Mouse (Mus musculus): Measurements from ENCODE around the gene Ap3b1.

The Ap3b1 gene

GRCm38 (mm10) chr13:94370521-94370920, 11.8 kb downstream of the Ap3b1 start:
- in situ Hi-C loops (cut with MboI; ENCODE audit: low pct_unique_long_range_greater_than_20kb in 1 of 2, low sequenced_read_pairs in 2 of 2, unreplicated experiment in 1 of 2) = no loop called here

GRCm38 (mm10) chr13:94372066-94372465, 13.3 kb downstream of the Ap3b1 start:
- in situ Hi-C loops (cut with MboI; ENCODE audit: low pct_unique_long_range_greater_than_20kb in 1 of 2, low sequenced_read_pairs in 2 of 2, unreplicated experiment in 1 of 2) = no loop called here

- in situ Hi-C loops (cut with MboI; ENCODE audit: low pct_unique_long_range_greater_than_20kb in 1 of 2, low sequenced_read_pairs in 2 of 2, unreplicated experiment in 1 of 2) = no loop called here
Observed at GRCm38 (mm10) chr13:94374131-94374530, 15.4 kb downstream of the Ap3b1 start.

- in situ Hi-C loops (cut with MboI; ENCODE audit: low pct_unique_long_range_greater_than_20kb in 1 of 2, low sequenced_read_pairs in 2 of 2, unreplicated experiment in 1 of 2) = no loop called here
Observed at GRCm38 (mm10) chr13:94375526-94376390, 17.0 kb downstream of the Ap3b1 start.

GRCm38 (mm10) chr13:94379006-94379405, 20.2 kb downstream of the Ap3b1 start:
- in situ Hi-C loops (cut with MboI; ENCODE audit: low pct_unique_long_range_greater_than_20kb in 1 of 2, low sequenced_read_pairs in 2 of 2, unreplicated experiment in 1 of 2) = no loop called here

GRCm38 (mm10) chr13:94381427-94381826, 22.7 kb downstream of the Ap3b1 start:
- in situ Hi-C loops (cut with MboI; ENCODE audit: low pct_unique_long_range_greater_than_20kb in 1 of 2, low sequenced_read_pairs in 2 of 2, unreplicated experiment in 1 of 2) = no loop called here

GRCm38 (mm10) chr13:94381829-94382675, 23.3 kb downstream of the Ap3b1 start:
- in situ Hi-C loops (cut with MboI; ENCODE audit: low pct_unique_long_range_greater_than_20kb in 1 of 2, low sequenced_read_pairs in 2 of 2, unreplicated experiment in 1 of 2) = no loop called here

- in situ Hi-C loops (cut with MboI; ENCODE audit: low pct_unique_long_range_greater_than_20kb in 1 of 2, low sequenced_read_pairs in 2 of 2, unreplicated experiment in 1 of 2) = no loop called here
Observed at GRCm38 (mm10) chr13:94384931-94385570, 26.3 kb downstream of the Ap3b1 start.

GRCm38 (mm10) chr13:94388566-94388965, 29.8 kb downstream of the Ap3b1 start:
- in situ Hi-C loops (cut with MboI; ENCODE audit: low pct_unique_long_range_greater_than_20kb in 1 of 2, low sequenced_read_pairs in 2 of 2, unreplicated experiment in 1 of 2) = no loop called here

- in situ Hi-C loops (cut with MboI; ENCODE audit: low pct_unique_long_range_greater_than_20kb in 1 of 2, low sequenced_read_pairs in 2 of 2, unreplicated experiment in 1 of 2) = no loop called here
Observed at GRCm38 (mm10) chr13:94389541-94389940, 30.8 kb downstream of the Ap3b1 start.

- in situ Hi-C loops (cut with MboI; ENCODE audit: low pct_unique_long_range_greater_than_20kb in 1 of 2, low sequenced_read_pairs in 2 of 2, unreplicated experiment in 1 of 2) = no loop called here
Observed at GRCm38 (mm10) chr13:94392282-94392681, 33.5 kb downstream of the Ap3b1 start.

GRCm38 (mm10) chr13:94394486-94394885, 35.7 kb downstream of the Ap3b1 start:
- in situ Hi-C loops (cut with MboI; ENCODE audit: low pct_unique_long_range_greater_than_20kb in 1 of 2, low sequenced_read_pairs in 2 of 2, unreplicated experiment in 1 of 2) = no loop called here

GRCm38 (mm10) chr13:94395763-94396162, 37.0 kb downstream of the Ap3b1 start:
- in situ Hi-C loops (cut with MboI; ENCODE audit: low pct_unique_long_range_greater_than_20kb in 1 of 2, low sequenced_read_pairs in 2 of 2, unreplicated experiment in 1 of 2) = no loop called here

GRCm38 (mm10) chr13:94396392-94396920, 37.7 kb downstream of the Ap3b1 start:
- in situ Hi-C loops (cut with MboI; ENCODE audit: low pct_unique_long_range_greater_than_20kb in 1 of 2, low sequenced_read_pairs in 2 of 2, unreplicated experiment in 1 of 2) = no loop called here

- in situ Hi-C loops (cut with MboI; ENCODE audit: low pct_unique_long_range_greater_than_20kb in 1 of 2, low sequenced_read_pairs in 2 of 2, unreplicated experiment in 1 of 2) = no loop called here
Observed at GRCm38 (mm10) chr13:94398568-94399374, 40.0 kb downstream of the Ap3b1 start.

- in situ Hi-C loops (cut with MboI; ENCODE audit: low pct_unique_long_range_greater_than_20kb in 1 of 2, low sequenced_read_pairs in 2 of 2, unreplicated experiment in 1 of 2) = no loop called here
Observed at GRCm38 (mm10) chr13:94400465-94400864, 41.7 kb downstream of the Ap3b1 start.

GRCm38 (mm10) chr13:94423600-94423999, 64.8 kb downstream of the Ap3b1 start:
- in situ Hi-C loops (cut with MboI; ENCODE audit: low pct_unique_long_range_greater_than_20kb in 1 of 2, low sequenced_read_pairs in 2 of 2, unreplicated experiment in 1 of 2) = no loop called here

GRCm38 (mm10) chr13:94429567-94429966, 70.8 kb downstream of the Ap3b1 start:
- in situ Hi-C loops (cut with MboI; ENCODE audit: low pct_unique_long_range_greater_than_20kb in 1 of 2, low sequenced_read_pairs in 2 of 2, unreplicated experiment in 1 of 2) = no loop called here

Data from mouse embryonic stem cell (cell line).